Mouse (Mus musculus): ENCODE data around the gene Bmp6.

The Bmp6 gene

GRCm38 (mm10) chr13:38520299-38520698 lies 175.4 kb downstream of the Bmp6 start:
- DNase-seq: no peak

DNA sequence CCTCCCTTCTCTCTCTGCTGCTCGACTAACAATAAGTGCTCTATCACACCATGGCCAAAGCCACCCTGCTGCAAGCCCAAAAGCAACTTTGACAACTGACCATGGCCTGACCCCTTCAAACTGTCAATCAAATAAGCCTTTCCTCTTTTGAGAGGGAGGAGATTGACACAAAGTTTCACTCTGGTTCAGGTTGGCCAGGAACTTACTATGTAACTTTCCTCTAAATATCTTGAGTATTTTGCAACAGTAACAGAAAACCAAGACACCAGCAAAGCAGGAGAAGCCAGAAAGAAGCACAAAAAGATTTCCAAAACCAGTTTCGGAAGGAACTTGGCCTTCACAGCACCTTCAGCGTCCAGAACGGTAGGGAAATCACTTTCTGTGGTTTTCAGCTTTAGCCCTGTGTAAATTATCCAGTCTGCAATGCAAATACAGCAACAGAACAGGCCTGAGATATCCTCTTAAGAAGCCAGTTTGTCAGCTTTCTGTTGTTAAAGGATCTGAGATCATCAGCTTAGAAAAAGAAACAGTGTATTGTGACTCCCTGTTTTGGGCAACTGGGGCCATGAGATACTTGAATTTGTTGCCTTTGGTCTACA lies 177.2 kb downstream of the Bmp6 start:
- no peak for DNase-seq

DNA sequence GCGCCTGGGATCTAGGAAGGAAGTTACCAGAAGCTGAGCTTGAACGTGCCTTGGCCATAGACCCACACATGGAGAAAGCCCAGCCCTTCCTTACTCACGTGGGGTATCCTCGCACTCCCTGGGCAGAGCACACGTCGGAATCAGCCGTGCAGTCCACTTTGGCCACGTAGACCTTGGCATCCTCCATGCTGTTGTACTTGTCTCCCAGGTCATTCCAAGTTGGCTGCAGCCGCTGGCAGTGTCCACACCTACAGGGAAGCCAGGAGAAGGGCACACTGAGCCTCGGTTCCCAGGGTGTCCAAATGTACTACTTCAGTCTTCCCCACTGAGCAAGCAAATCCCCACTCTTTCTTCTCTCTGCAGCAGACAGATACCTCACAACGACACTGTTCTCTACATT lies 178.3 kb downstream of the Bmp6 start:
- DNase-seq: no peak

GRCm38 (mm10) chr13:38525261-38525660 lies 180.4 kb downstream of the Bmp6 start:
- no peak for DNase-seq

GRCm38 (mm10) chr13:38526116-38526515 lies 181.2 kb downstream of the Bmp6 start:
- DNase-seq: peak; percentile 15

- no peak for DNase-seq
These were observed 182.3 kb downstream of the Bmp6 start for GRCm38 (mm10) chr13:38527041-38527796.

DNA sequence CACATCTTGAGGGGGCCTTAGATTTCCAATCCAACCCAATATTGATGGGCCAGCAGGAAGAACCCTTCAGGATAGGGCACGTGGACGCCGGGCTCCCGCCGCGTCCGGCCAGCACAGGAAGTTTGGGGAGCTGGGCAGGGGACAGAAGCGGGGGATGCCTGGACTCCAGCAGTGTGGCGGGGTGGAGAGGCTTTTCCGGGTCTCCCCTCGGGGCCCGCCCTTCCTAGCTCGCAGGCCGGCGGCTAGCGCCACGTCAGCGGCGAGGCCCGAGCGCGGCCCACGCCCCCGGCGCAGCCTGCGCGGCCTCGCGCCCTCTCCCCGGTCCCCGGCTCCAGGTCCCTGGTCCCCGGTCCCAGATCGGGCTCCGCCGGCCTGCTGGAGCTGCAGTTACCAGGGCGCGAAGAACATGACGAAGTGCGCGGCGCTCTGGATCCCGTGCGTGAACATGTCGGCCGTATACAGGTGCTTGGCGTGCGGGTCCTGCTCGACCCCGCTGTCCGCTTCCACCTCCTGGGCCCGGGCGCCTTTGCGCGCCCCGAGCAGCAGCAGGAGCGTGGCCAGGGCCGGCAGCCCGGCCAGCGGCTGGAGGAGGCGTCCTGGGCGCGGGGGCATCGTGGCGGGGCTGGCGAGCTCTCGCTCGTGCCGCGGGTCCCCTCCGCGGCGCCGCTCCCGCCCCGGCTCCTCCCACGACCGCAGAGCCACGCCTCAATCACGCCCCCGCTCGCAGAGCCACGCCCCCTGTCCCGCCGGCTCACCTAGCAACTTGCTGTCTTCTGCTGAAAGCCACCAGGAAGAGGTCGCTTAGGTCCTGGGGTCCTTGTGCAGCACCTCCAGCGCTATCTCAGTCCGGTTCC lies 183.1 kb downstream of the Bmp6 start:
- peak; percentile 89 for DNase-seq

DNA sequence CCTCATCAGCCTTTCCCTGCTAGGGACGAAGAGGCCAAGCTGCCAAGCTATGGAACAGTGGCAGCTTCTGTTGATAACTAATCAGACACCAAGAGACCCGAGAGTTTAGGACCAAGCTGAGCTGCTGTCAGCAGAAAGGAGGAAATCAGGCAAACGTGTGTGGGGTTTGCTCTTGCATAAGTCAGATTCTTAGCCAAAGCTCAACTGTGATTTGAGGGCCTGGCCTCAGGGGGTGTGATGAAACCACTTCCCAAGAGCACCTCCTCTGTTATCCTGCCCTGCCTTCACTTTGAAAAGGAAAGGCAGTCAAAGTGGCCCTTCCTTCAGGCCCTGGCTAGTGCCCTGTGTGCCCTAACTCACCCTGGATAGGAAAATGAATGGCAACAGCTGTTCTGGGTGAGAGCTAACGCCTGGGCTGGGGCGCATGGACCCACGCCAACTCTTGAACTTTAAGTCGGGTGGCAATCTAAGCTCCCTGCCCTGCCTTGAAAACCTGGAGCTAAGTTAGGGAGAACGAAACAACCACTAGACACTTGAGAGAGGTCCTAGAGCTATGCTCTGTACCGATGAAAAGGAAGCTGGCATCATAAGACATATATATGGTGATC lies 183.9 kb downstream of the Bmp6 start, which contains the start of gene Txndc5:
Gene Txndc5, minus strand, starts transcription at position 138 of the 608 bp plus-strand sequence.
- DNase-seq: no peak

DNA sequence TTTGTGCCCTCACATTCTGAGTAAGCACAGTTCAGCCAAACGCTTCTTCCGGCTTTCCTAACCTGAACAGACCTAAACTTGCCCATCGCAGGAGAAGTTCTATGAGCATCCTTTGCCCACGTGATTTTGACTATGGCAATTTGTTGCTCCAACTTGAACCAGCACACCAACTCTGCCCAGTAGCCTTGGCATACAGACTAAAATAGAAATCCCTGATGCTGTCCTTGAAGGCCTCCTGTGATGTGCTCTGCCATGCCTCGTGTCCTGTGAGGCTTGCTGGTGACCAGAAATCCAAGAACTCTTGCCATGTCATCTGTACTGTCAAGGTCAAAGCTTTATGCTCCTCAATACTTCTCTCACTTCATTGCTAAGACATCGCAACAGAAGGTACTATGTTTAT lies 184.7 kb downstream of the Bmp6 start:
- no peak for DNase-seq

DNA sequence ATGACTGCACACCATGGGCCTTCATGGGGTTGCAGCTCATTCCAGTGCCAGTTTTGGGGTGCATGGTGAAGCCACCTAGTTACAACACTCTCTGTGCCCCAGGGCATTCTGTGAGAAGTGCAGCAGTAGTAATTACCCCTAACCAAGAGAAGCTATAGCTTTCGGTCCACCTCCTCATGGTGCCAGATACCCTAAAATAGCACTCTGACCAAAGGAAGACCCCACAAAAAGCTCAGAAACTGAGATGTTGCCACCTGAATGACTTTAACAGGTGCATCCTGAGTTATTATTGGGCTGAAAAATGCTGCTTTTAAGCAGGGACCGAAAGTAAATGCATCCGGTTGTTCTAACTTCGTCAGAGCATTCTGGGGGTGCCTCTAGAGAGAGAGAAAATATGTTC lies 186.6 kb downstream of the Bmp6 start:
- DNase-seq: no peak

- no peak for DNase-seq
These were observed 188.6 kb downstream of the Bmp6 start for GRCm38 (mm10) chr13:38533461-38533860.

GRCm38 (mm10) chr13:38534016-38534415 lies 189.1 kb downstream of the Bmp6 start:
- DNase-seq: no peak

DNA sequence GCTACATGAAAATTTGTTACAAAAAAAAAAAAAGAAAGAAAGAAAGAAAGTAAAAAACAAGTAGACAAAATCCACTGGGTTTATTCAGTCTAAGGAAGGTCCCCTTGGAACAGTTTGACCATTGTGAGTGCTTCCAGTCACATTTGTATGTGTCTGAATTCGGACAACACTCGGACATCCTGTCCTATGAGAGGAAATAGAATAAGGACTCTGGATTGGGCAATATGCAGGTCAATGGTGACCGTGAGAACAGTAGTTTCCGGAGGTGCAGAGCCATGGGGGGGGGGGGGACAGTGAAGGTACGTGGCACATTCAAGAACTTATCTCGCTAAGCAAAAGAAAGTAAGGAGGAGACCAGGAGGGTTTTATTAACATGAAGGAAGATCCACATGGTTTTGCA lies 189.8 kb downstream of the Bmp6 start:
- DNase-seq: no peak

DNA sequence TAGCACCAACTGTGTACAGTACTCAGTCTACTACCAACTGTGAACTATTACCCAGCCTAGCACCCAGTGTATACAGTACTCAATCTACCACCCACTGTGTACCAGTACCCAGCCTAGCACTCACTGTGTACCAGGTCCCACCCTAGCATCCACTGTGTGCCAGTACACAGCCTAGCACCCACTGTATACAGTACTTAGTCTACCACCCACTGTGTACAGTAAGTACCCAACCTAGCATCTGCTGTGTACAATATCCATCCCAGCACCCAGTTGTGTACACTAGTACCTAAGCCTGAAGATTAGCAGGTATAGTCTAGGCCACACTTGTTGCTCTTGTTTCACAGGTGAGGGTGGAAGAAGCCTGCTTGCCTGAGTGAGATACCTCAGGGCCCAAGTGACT lies 192.6 kb downstream of the Bmp6 start:
- no peak for DNase-seq

- DNase-seq: no peak
These were observed 194.4 kb downstream of the Bmp6 start for GRCm38 (mm10) chr13:38539192-38539900.

DNA sequence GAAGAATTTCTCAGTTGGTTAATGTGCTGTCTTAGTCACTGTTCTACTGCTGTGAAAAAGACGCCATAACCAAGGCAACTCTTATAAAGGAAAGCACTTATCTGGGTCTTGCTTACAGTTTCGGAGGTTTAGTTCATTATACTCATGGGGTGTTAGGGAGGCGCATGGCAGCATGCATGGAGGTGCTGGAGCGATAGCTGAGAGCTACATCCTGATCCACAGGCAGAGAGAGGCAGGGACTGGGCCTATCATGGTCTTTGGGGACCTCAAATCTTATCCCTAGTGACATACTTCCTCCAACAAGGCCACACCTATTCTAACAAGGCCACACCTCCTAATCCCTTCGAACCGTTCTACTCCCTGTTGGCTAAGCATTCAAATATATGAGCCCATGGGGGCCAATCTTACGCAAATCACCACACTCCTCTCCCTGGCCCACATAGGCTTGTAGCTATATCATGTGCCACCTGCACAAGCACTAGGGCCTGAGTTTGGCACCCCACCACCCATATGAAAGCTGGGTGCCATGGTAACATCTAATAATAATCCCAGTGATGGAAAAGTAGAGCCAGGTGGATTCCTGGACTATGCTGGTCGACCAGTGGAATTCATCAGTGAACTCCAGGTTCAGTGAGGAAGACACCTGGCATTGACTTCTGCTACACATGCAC lies 198.7 kb downstream of the Bmp6 start:
- DNase-seq: no peak

- no peak for DNase-seq
These were observed 200.0 kb downstream of the Bmp6 start for GRCm38 (mm10) chr13:38544769-38545445.

GRCm38 (mm10) chr13:38545460-38545859 lies 200.6 kb downstream of the Bmp6 start:
- DNase-seq: no peak

DNA sequence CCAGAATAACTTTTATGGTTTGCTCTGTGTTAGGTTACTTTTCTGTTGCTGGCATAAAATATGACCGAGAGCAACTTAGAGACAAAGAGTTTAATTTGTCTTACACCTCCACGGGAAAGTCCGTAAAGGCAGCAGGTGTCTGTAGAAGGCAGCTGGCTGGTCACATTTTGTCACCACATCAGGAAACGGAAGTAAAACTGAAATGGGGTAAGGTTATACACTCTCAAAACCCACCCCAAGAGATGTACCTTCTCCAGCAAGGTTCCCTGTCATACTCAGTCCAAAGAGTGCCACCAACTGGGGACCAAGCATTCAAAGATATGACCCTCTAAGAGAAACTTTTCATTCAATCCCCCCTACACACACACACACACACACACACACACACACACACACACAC lies 201.8 kb downstream of the Bmp6 start:
- DNase-seq: no peak

- no peak for DNase-seq
These were observed 202.8 kb downstream of the Bmp6 start for GRCm38 (mm10) chr13:38547717-38548116.

DNA sequence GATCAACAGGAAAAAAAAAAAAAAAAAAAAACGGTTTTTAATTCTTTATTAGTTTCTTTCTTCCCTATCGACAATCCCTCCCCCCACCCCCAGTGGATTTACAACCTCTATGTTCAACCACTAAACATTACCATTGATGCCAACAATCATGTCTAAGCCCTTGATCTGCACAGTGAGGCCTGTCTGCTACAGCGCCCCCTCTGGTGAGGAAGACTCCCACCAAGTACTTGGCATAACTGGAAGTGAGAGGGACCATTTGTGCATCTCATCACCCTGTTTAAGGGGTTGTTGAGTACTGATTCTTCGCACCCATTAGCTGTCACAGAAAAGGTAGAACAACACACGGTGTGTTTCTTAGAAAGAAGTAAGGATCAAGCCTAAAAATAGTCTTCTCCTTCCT lies 203.8 kb downstream of the Bmp6 start:
- no peak for DNase-seq

All from liver (tissue).